Mouse (Mus musculus): ENCODE measurements around the gene Pten. TPM values are rescaled to one million over a fixed set of nuclear protein-coding genes. Genes with fewer than 3 reads are reported as not detected.

Pten gene
- polyA plus RNA-seq, 1 experiment = 38.1 TPM

GRCm38 (mm10) chr19:32826616-32827015 lies 69.3 kb downstream of the Pten start:
- TF ChIP-seq CTCF (IDR thresholded peaks at IDR 0.05; ENCODE audit: borderline replicate concordance, insufficient read depth, low read depth, low read length) (no peak), POLR2A (IDR thresholded peaks at IDR 0.05; ENCODE audit: borderline replicate concordance, insufficient read depth, low read length) (no peak)

GRCm38 (mm10) chr19:32829871-32830270 lies 72.6 kb downstream of the Pten start:
- Histone ChIP-seq H3K4me1 (ENCODE audit: control insufficient read depth, insufficient read depth, low read length) (no peaks in the 10 kb centered on the region), H3K27me3 (ENCODE audit: control insufficient read depth, insufficient read depth, low read length) (no peaks in the 10 kb centered on the region), H3K27ac (ENCODE audit: insufficient read depth, low read length) (no peak overlapping the region), H3K4me3 (replicated peaks; ENCODE audit: insufficient read depth, low read depth, low read length) (no peak overlapping the region)
- no peak for DNase-seq
- TF ChIP-seq POLR2A (IDR thresholded peaks at IDR 0.05; ENCODE audit: borderline replicate concordance, insufficient read depth, low read length) = no peak
- TF ChIP-seq CTCF (IDR thresholded peaks at IDR 0.05; ENCODE audit: borderline replicate concordance, insufficient read depth, low read depth, low read length) = no peak
- 94% methylated on average over 2 of the region's 2 CpGs for WGBS

More at GRCm38 (mm10) chr19:32826616-32827015, 69.3 kb downstream of the Pten start:
- WGBS = 81% methylated on average over 4 of the region's 4 CpGs
- H3K4me3 ChIP-seq (replicated peaks; ENCODE audit: insufficient read depth, low read depth, low read length) = no peak overlapping the region
- H3K27me3 ChIP-seq (ENCODE audit: control insufficient read depth, insufficient read depth, low read length) = no peaks in the 10 kb centered on the region
- no peaks in the 10 kb centered on the region for H3K4me1 ChIP-seq (ENCODE audit: control insufficient read depth, insufficient read depth, low read length)
- no peak for DNase-seq
- no peak overlapping the region for H3K27ac ChIP-seq (ENCODE audit: insufficient read depth, low read length)

- no peak for TF ChIP-seq CTCF (IDR thresholded peaks at IDR 0.05; ENCODE audit: borderline replicate concordance, insufficient read depth, low read depth, low read length)
- no peak for TF ChIP-seq POLR2A (IDR thresholded peaks at IDR 0.05; ENCODE audit: borderline replicate concordance, insufficient read depth, low read length)
- Histone ChIP-seq H3K27me3 (ENCODE audit: control insufficient read depth, insufficient read depth, low read length) (no peaks in the 10 kb centered on the region), H3K4me3 (replicated peaks; ENCODE audit: insufficient read depth, low read depth, low read length) (no peak overlapping the region), H3K4me1 (ENCODE audit: control insufficient read depth, insufficient read depth, low read length) (no peaks in the 10 kb centered on the region; the same call in 1 of the 2 replicates), H3K27ac (ENCODE audit: insufficient read depth, low read length) (no peak overlapping the region)
- DNase-seq = no peak
- 59% methylated on average over 4 of the region's 4 CpGs for WGBS
Measured at GRCm38 (mm10) chr19:32831286-32831685, 74.0 kb downstream of the Pten start.

GRCm38 (mm10) chr19:32840491-32840890 lies 83.2 kb downstream of the Pten start:
- WGBS = 96% methylated on average over 6 of the region's 6 CpGs
- Histone ChIP-seq H3K4me1 (ENCODE audit: control insufficient read depth, insufficient read depth, low read length) (no peaks in the 10 kb centered on the region), H3K4me3 (replicated peaks; ENCODE audit: insufficient read depth, low read depth, low read length) (no peak overlapping the region), H3K27ac (ENCODE audit: insufficient read depth, low read length) (no peak overlapping the region), H3K27me3 (ENCODE audit: control insufficient read depth, insufficient read depth, low read length) (no peaks in the 10 kb centered on the region)
- TF ChIP-seq CTCF (IDR thresholded peaks at IDR 0.05; ENCODE audit: borderline replicate concordance, insufficient read depth, low read depth, low read length) = no peak
- TF ChIP-seq POLR2A (IDR thresholded peaks at IDR 0.05; ENCODE audit: borderline replicate concordance, insufficient read depth, low read length) = no peak
- no peak for DNase-seq

- TF ChIP-seq CTCF (IDR thresholded peaks at IDR 0.05; ENCODE audit: borderline replicate concordance, insufficient read depth, low read depth, low read length) (no peak), POLR2A (IDR thresholded peaks at IDR 0.05; ENCODE audit: borderline replicate concordance, insufficient read depth, low read length) (no peak)
- Histone ChIP-seq H3K27ac (ENCODE audit: insufficient read depth, low read length) (no peak overlapping the region), H3K4me3 (replicated peaks; ENCODE audit: insufficient read depth, low read depth, low read length) (no peak overlapping the region), H3K27me3 (ENCODE audit: control insufficient read depth, insufficient read depth, low read length) (no peaks in the 10 kb centered on the region), H3K4me1 (ENCODE audit: control insufficient read depth, insufficient read depth, low read length) (no peaks in the 10 kb centered on the region)
- DNase-seq = no peak
- 63% methylated on average over 5 of the region's 5 CpGs for WGBS
Measured at GRCm38 (mm10) chr19:32844486-32844885, 87.2 kb downstream of the Pten start.

DNA sequence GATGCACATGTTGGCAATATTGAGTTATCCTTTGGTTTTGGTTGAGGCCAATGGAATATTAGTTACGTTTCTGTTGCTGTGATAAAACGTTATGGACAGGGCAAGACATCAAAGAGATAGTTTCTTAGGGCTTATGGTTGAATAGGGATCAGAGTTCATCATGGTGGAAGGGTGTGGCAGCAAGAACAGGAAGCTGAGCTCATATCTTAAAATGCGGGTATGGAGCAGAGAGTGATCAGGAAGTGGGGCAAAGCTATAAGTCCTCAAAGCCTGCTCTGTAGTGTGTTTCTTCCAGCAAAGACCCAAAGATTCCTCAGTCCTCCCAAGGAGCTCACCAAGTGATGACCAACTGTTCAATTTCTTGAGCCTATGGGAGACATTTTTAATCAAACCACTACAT lies 90.7 kb downstream of the Pten start:
- no peak overlapping the region for H3K4me3 ChIP-seq (replicated peaks; ENCODE audit: insufficient read depth, low read depth, low read length)
- H3K4me1 ChIP-seq (ENCODE audit: control insufficient read depth, insufficient read depth, low read length) = no peaks in the 10 kb centered on the region
- H3K27ac ChIP-seq (ENCODE audit: insufficient read depth, low read length) = no peak overlapping the region
- H3K27me3 ChIP-seq (ENCODE audit: control insufficient read depth, insufficient read depth, low read length) = no peaks in the 10 kb centered on the region
- TF ChIP-seq POLR2A (IDR thresholded peaks at IDR 0.05; ENCODE audit: borderline replicate concordance, insufficient read depth, low read length) (no peak), CTCF (IDR thresholded peaks at IDR 0.05; ENCODE audit: borderline replicate concordance, insufficient read depth, low read depth, low read length) (no peak)
- DNase-seq = no peak
- WGBS = 83% methylated on average over 3 of the region's 3 CpGs

DNA sequence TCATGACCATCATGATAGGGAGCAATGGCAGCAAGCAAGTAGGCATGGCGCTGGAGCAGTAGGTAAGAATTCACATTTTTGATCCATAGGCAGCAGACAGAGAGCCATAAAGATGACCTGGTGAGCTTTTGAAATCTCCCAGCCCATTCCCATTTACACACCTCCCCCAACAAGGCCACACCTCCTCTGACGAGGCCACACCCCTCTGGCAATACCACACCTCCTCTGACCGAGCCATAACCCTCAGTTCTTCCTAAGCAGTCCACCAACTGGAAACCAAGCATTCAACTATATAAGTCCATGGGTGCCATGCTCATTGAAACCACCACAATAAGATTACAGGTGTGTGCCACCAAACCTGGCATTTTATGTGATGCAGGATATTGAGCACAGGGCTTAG lies 95.0 kb downstream of the Pten start:
- no peak overlapping the region for H3K4me3 ChIP-seq (replicated peaks; ENCODE audit: insufficient read depth, low read depth, low read length)
- H3K4me1 ChIP-seq (ENCODE audit: control insufficient read depth, insufficient read depth, low read length) = no peaks in the 10 kb centered on the region
- H3K27ac ChIP-seq (ENCODE audit: insufficient read depth, low read length) = no peak overlapping the region
- TF ChIP-seq CTCF (IDR thresholded peaks at IDR 0.05; ENCODE audit: borderline replicate concordance, insufficient read depth, low read depth, low read length) (no peak), POLR2A (IDR thresholded peaks at IDR 0.05; ENCODE audit: borderline replicate concordance, insufficient read depth, low read length) (no peak)
- no peaks in the 10 kb centered on the region for H3K27me3 ChIP-seq (ENCODE audit: control insufficient read depth, insufficient read depth, low read length)
- no peak for DNase-seq
- WGBS = 83% methylated on average over 3 of the region's 3 CpGs

GRCm38 (mm10) chr19:32861675-32862575 lies 104.6 kb downstream of the Pten start:
- Histone ChIP-seq H3K4me1 (ENCODE audit: control insufficient read depth, insufficient read depth, low read length) (no peaks in the 10 kb centered on the region), H3K27me3 (ENCODE audit: control insufficient read depth, insufficient read depth, low read length) (no peaks in the 10 kb centered on the region), H3K4me3 (replicated peaks; ENCODE audit: insufficient read depth, low read depth, low read length) (no peak overlapping the region), H3K27ac (ENCODE audit: insufficient read depth, low read length) (no peak overlapping the region)
- no peak for DNase-seq
- 84% methylated on average over 12 of the region's 12 CpGs for WGBS
- TF ChIP-seq CTCF (IDR thresholded peaks at IDR 0.05; ENCODE audit: borderline replicate concordance, insufficient read depth, low read depth, low read length) = no peak
- no peak for TF ChIP-seq POLR2A (IDR thresholded peaks at IDR 0.05; ENCODE audit: borderline replicate concordance, insufficient read depth, low read length)
